ENCODE assay signal across 15 mouse cellular contexts in genomic region chr1:23140530-23140929, GRCm38 (mm10). TPM values are rescaled to one million over a fixed set of nuclear protein-coding genes. Genes with fewer than 3 reads are reported as not detected.
A peak's percentile ranks its signal among the peaks of the same experiment; 100 is the strongest.
DNase-seq lines count a peak whose midpoint lies in the region; ATAC-seq and TF ChIP-seq lines count a peak whose summit lies in the region.
"Not testable (repeated sequence)": the region's sequence is repeated elsewhere in the genome, so short reads cannot be mapped to it uniquely, and the experiment has no call there.
"Had no signal": no experiment of that assay in that cellular context is flagged by ENCODE, and none has a peak within 500 bp of the region (broad histone marks: within the 10 kb centered on the region; RNA-seq: fewer than 3 reads in every experiment).

No protein-coding gene starts in this region.

- WGBS in cerebellum, adult 2 months = 0% methylated on average over 1 of the region's 1 CpGs
- WGBS in kidney, postnatal 0 days = 0% methylated on average over 1 of the region's 1 CpGs

- peak; percentile 32 for DNase-seq in MEL (ENCODE audit: low read depth, low spot score)
- peak; percentile 23 to 68 for DNase-seq in cerebellum, adult 2 months
- DNase-seq in embryo, embryonic 9.5 days (ENCODE audit: extremely low spot score) = peak; percentile 8
- peak; percentile 63 for DNase-seq in heart, adult 8-10 months (ENCODE audit: low spot score)
- DNase-seq in kidney, postnatal 0 days (ENCODE audit: low spot score) = peak; percentile 65
- peak; percentile 29 to 38 for DNase-seq in left cerebral cortex, adult 2 months (ENCODE audit: extremely low spot score in 1 of 2, low spot score in 2 of 2)
- peak; percentile 82 for DNase-seq in lung, postnatal 36 days
- DNase-seq in right cerebral cortex, postnatal 4 days = peak; percentile 30

- H3K4me2 ChIP-seq in kidney, postnatal 0 days (ENCODE audit: low read length) = not testable (repeated sequence)

- H3K27me3 ChIP-seq in MEL (ENCODE audit: control insufficient read depth in 1 of 2, insufficient read depth in 2 of 2, low read length in 2 of 2); cerebellum, adult 2 months (ENCODE audit: control insufficient read depth, insufficient read depth, low read length); kidney, postnatal 0 days (ENCODE audit: insufficient read depth, low read length): not testable (repeated sequence)

- not testable (repeated sequence) for H3K36me3 ChIP-seq in MEL (ENCODE audit: control insufficient read depth in 1 of 2, insufficient read depth in 2 of 2, low read length in 2 of 2); kidney, postnatal 0 days (ENCODE audit: insufficient read depth, low read length)

- not testable (repeated sequence) for H3K27ac ChIP-seq in MEL (ENCODE audit: control insufficient read depth, low read depth, low read length); cerebellum, adult 2 months (ENCODE audit: insufficient read depth, low read length); kidney, postnatal 0 days; left cerebral cortex, adult 2 months

- not testable (repeated sequence) for H3K9ac ChIP-seq in MEL (ENCODE audit: control insufficient read depth, low read depth, low read length, poor library complexity, severe bottlenecking); kidney, postnatal 0 days (ENCODE audit: low read depth, low read length)

- H3K9me3 ChIP-seq in MEL (replicated peaks; ENCODE audit: insufficient read depth, low read length); kidney, postnatal 0 days (replicated peaks; ENCODE audit: low read length): not testable (repeated sequence)

- peak; percentile 36 for TF ChIP-seq RAD21 in MEL (IDR thresholded peaks at IDR 0.05; ENCODE audit: low read depth, low read length)

- not testable (repeated sequence) for H3K4me3 ChIP-seq in MEL (ENCODE audit: control insufficient read depth in 1 of 2, insufficient read depth in 1 of 2, low read depth in 2 of 2, low read length in 2 of 2); cerebellum, adult 2 months (replicated peaks; ENCODE audit: insufficient read depth, low read depth, low read length); kidney, postnatal 0 days (replicated peaks; ENCODE audit: low read depth, low read length); left cerebral cortex, adult 2 months

- TF ChIP-seq CTCF in MEL (IDR thresholded peaks at IDR 0.05 in 2 of 3, conservative IDR thresholded peaks at IDR 0.05 in 1 of 3; ENCODE audit: control insufficient read depth in 1 of 3, insufficient read depth in 1 of 3, low read depth in 2 of 3, low read length in 3 of 3, poor library complexity in 1 of 3, severe bottlenecking in 1 of 3) = peak in 1 of 3 experiments; percentile 37; a peak in 2 of 6 replicates
- peak; percentile 34; the same call in 1 of the 2 replicates for TF ChIP-seq CTCF in cerebellum, adult 2 months (IDR thresholded peaks at IDR 0.05; ENCODE audit: borderline replicate concordance, insufficient read depth, low read depth, low read length)
- peak; percentile 62 for TF ChIP-seq CTCF in kidney, postnatal 0 days (IDR thresholded peaks at IDR 0.05; ENCODE audit: low read depth)
- peak; percentile 51 for TF ChIP-seq CTCF in left cerebral cortex, adult 2 months (IDR thresholded peaks at IDR 0.05)

- TF ChIP-seq POLR2A in MEL (IDR thresholded peaks at IDR 0.05; ENCODE audit: control insufficient read depth in 1 of 2, insufficient read depth in 1 of 2, low read depth in 1 of 2, low read length in 2 of 2, poor library complexity in 1 of 2); cerebellum, adult 2 months (IDR thresholded peaks at IDR 0.05; ENCODE audit: borderline replicate concordance, insufficient read depth, low read length): not testable (repeated sequence)

- intact Hi-C loops in left cerebral cortex, adult 2 months (cut with DNase I) = not testable (repeated sequence)

- ATAC-seq in kidney, postnatal 0 days (replicated peaks; ENCODE audit: low FRiP score, low read depth) = not testable (repeated sequence)

- H3K79me2 ChIP-seq in MEL (ENCODE audit: control insufficient read depth, insufficient read depth, low read length, poor library complexity) = not testable (repeated sequence)

- not testable (repeated sequence) for H3K4me1 ChIP-seq in MEL (ENCODE audit: control insufficient read depth in 1 of 2, insufficient read depth in 2 of 2, low read length in 2 of 2); cerebellum, adult 2 months (ENCODE audit: control insufficient read depth, insufficient read depth, low read length); kidney, postnatal 0 days (replicated peaks; ENCODE audit: insufficient read depth, low read length)

- not testable (repeated sequence) for TF ChIP-seq EP300 in MEL (IDR thresholded peaks at IDR 0.05; ENCODE audit: low read depth in 1 of 2, low read length in 2 of 2)

TF ChIP-seq in MEL, 35 proteins besides CTCF, POLR2A, EP300 and RAD21:
- TF ChIP-seq ZC3H11A (IDR thresholded peaks at IDR 0.05; ENCODE audit: low read depth, low read length) = 0 out of 2 replicates have a peak, but pooled peaks have one; percentile 6
- TF ChIP-seq SMC3 (IDR thresholded peaks at IDR 0.05; ENCODE audit: low read depth, low read length) = peak; percentile 50
TF ChIP-seq in MEL: peak in this region for 2; not testable (repeated sequence) for 33.

RNA-seq across cellular contexts. Expression of gene 4933415F23Rik, which starts 38.5 kb away (rescaled TPM):
- not detected in 2 replicates for total RNA-seq in MEL (2012; rRNA removed)
- polyA plus RNA-seq in MEL (2012; ENCODE audit: insufficient read depth in 1 of 2, insufficient read length in 2 of 2, low read depth in 1 of 2, low replicate concordance in 2 of 2, missing spikeins in 1 of 2) = not detected
- polyA plus RNA-seq in cerebellum, adult 2 months (2012; rRNA removed) = not detected in 2 replicates
- not detected for total RNA-seq in heart, adult 8-10 months (2022)
- polyA plus RNA-seq in kidney, postnatal 0 days (2015; fragmentation: Nextera tagmentation; extraction: Ambion mirVana) = not detected in 2 replicates
- not detected for total RNA-seq in left cerebral cortex, adult 2 months (2021)
- total RNA-seq: monocyte, adult 5-6 weeks had no signal
- polyA plus RNA-seq: embryonic facial prominence, embryonic 13.5 days; forebrain, embryonic 16.5 days; hindbrain, embryonic 12.5 days; kidney, embryonic 16.5 days; limb, embryonic 12.5 days; thymus, postnatal 0 days had no signal

Comparison
In these comparisons a context has a peak if more than half of its experiments do, and no peak if none do; other contexts are left out.
1. DNase-seq: peak in every context shown above with its lines; median percentile 82 in lung, postnatal 36 days; 65 in kidney, postnatal 0 days; 63 in heart, adult 8-10 months; 46 in cerebellum, adult 2 months; 34 in left cerebral cortex, adult 2 months; 32 in MEL; 30 in right cerebral cortex, postnatal 4 days; 8 in embryo, embryonic 9.5 days.